Mouse (Mus musculus): ENCODE measurements around the gene Peak1.

- TF ChIP-seq CTCF (IDR thresholded peaks at IDR 0.05; ENCODE audit: extremely low read depth, insufficient read depth, insufficient read length, insufficient replicate concordance), result no peak
- TF ChIP-seq POLR2A (IDR thresholded peaks at IDR 0.05; ENCODE audit: low read depth, low read length), result no peak
Observed at GRCm38 (mm10) chr9:56359261-56359660, 58.6 kb downstream of the Peak1 start.
